Mouse (Mus musculus) forebrain, postnatal 0 days (tissue): ENCODE measurements around the gene Asb7. TPM values are rescaled to one million over a fixed set of nuclear protein-coding genes. Genes with fewer than 3 reads are reported as not detected.

Experiments
- ATAC-seq: fragments of 200-750 bp; cut with Nextera tagmentation; 2 replicates; pipeline ENCODE4 v1.8.0; 2017; ENCODE audit warnings: mild to moderate bottlenecking, moderate library complexity
- DNase-seq: peaks from one replicate; pipeline ENCODE4 v3.0.0-alpha.2; 2015
- H3K27ac ChIP-seq: fragments of 300-500 bp; sonication (generic); 2 replicates; pipeline ENCODE4 v1.5.1; 2014; ENCODE audit warnings: low read depth, mild to moderate bottlenecking, antibody characterized with exemption, low read length, moderate library complexity, mixed read lengths
- H3K27me3 ChIP-seq: fragments of 300-500 bp; sonication (generic); 2 replicates; pipeline ENCODE4 v1.6.1; 2014; ENCODE audit warnings: mild to moderate bottlenecking, low read length, mixed read lengths; ENCODE audit not compliant: insufficient read depth
- H3K36me3 ChIP-seq: fragments of 300-500 bp; sonication (generic); 2 replicates; pipeline ENCODE4 v1.6.1; 2014; ENCODE audit warnings: mild to moderate bottlenecking, moderate library complexity; ENCODE audit not compliant: insufficient read depth
- H3K4me1 ChIP-seq: fragments of 300-500 bp; sonication (generic); 2 replicates; pipeline ENCODE4 v1.6.1; 2014; ENCODE audit warnings: antibody characterized with exemption; ENCODE audit not compliant: insufficient read depth
- H3K4me2 ChIP-seq: fragments of 300-500 bp; sonication (generic); 2 replicates; pipeline ENCODE4 v1.6.1; 2014; ENCODE audit warnings: low read depth, mild to moderate bottlenecking, moderate library complexity
- H3K4me3 ChIP-seq: fragments of 300-500 bp; sonication (generic); 2 replicates; pipeline ENCODE4 v1.5.1; 2014; ENCODE audit warnings: low read depth, low read length, mixed read lengths
- H3K9ac ChIP-seq: fragments of 300-500 bp; sonication (generic); 2 replicates; pipeline ENCODE4 v1.6.1; 2014; ENCODE audit warnings: mild to moderate bottlenecking
- H3K9me3 ChIP-seq: fragments of 300-500 bp; sonication (generic); 2 replicates; pipeline ENCODE4 v1.6.1; 2016; ENCODE audit warnings: low read length
- CTCF ChIP-seq: sonication (generic); IDR thresholded peaks from 2 replicates; pipeline ENCODE4 v1.5.1; 2016; ENCODE audit warnings: antibody characterized with exemption, control low read depth, low read depth
- WGBS: fragments of 180-500 bp; shearing (Covaris S2); extraction: QIAGEN DNeasy Blood & Tissue Kit; methylation state at CpG from one replicate; pipeline ENCODE4 v1.1.7; 2014; 5-methylcytosine and 5-hydroxymethylcytosine counted together
- polyA plus RNA-seq: library from polyadenylated mRNA; unstranded; fragments of >200 nt; fragmentation: Nextera tagmentation; extraction: Ambion mirVana; gene quantifications from 2 replicates; pipeline ENCODE4 v1.2.1, GENCODE M21; 2015
- total RNA-seq: library from RNA; depleted of rRNA; stranded (reverse); fragments of >200 nt; gene quantifications from 2 replicates; pipeline ENCODE4 v1.2.3, GENCODE M21; 2014

The Asb7 gene
- total and polyA plus RNA-seq, 2 experiments from 2014 or later, result 12.3 to 29.9 TPM

DNA sequence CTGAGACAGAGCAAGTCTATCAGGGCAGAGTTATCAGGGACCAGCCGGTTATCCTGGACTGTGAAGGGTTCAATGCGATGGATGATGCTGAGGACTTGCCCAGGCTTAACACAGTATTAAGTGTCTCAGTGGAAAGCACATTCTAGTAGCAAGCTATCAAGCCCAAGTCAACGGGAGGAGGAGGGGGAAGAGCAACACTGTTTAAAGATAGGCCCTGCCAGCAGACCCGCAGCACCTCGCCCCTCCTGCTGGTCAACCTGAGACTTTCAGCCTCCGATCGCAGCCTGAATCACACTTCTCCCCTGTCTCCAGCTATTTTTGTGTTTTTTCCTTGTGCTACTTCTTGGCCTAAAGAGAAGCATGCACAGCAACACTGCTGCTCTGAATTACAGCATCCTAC lies 29.1 kb downstream of the Asb7 start:
- TF ChIP-seq CTCF, result 0 out of 2 replicates have a peak, but pooled peaks have one; percentile 20
- ATAC-seq, result no peak
- 81% methylated on average over 7 of the region's 7 CpGs for WGBS

DNA sequence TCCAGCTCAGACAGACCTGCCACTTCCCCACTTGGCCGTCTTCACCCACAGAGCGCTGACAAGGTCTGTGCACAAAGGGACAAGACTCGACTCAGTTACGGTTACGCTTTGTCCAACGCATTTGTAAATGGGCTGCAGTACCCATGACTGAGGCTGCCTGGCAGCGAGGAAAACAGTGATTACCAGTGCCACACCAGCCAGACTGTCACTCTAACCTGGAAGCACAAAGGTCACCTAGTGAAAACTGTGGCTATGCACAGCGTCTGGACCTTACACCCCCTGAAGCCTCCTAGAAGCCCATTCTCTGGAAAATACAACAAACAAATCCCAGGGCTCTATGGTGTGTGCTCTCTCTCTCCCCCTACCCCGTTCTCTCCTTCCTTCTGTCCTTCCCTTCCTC lies 33.9 kb downstream of the Asb7 start:
- Histone ChIP-seq H3K9me3 (no peaks in the 10 kb centered on the region), H3K27me3 (no peaks in the 10 kb centered on the region), H3K4me3 (no peak overlapping the region), H3K9ac (no peak overlapping the region), H3K4me1 (no peaks in the 10 kb centered on the region), H3K36me3 (peaks cover 30% of the 10 kb centered on the region), H3K27ac (no peak overlapping the region), H3K4me2 (no peak overlapping the region)
- DNase-seq, result no peak
- WGBS, result 80% methylated on average over 9 of the region's 9 CpGs
- ATAC-seq, result no peak
- no peak for TF ChIP-seq CTCF

More for the DNA sequence above, 29.1 kb downstream of the Asb7 start:
- Histone ChIP-seq H3K9me3 (no peaks in the 10 kb centered on the region), H3K9ac (no peak overlapping the region), H3K4me1 (no peaks in the 10 kb centered on the region), H3K27me3 (no peaks in the 10 kb centered on the region), H3K36me3 (peaks cover 15% of the 10 kb centered on the region), H3K4me3 (no peak overlapping the region), H3K4me2 (no peak overlapping the region), H3K27ac (no peak overlapping the region)
- DNase-seq, result no peak

DNA sequence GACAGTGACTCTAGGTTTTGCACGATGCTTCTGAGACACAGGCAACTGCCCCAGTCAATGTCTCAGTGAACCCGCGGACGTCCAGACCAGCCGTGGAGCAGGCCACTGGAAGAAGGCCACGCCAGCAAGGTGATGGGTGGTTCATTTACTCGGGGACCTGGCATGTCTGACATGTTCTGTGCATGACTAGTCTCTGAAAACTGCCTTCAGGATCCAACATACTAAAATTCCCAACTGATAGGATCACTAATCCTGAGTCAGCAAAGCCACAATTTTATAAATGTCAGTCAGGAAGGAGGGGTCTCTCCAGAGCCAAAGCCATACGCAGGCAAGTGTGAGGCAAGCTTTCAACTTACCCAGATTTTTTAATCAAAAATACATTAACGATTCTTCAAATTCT lies 35.8 kb downstream of the Asb7 start:
- H3K4me1 ChIP-seq, result no peaks in the 10 kb centered on the region
- H3K27ac ChIP-seq, result no peak overlapping the region
- no peak for TF ChIP-seq CTCF
- H3K4me2 ChIP-seq, result no peak overlapping the region
- no peaks in the 10 kb centered on the region for H3K27me3 ChIP-seq
- DNase-seq (no peak), ATAC-seq (no peak)
- H3K9me3 ChIP-seq, result no peaks in the 10 kb centered on the region
- H3K4me3 ChIP-seq, result no peak overlapping the region
- peaks cover 17% of the 10 kb centered on the region for H3K36me3 ChIP-seq
- H3K9ac ChIP-seq, result no peak overlapping the region
- 88% methylated on average over 9 of the region's 9 CpGs for WGBS

DNA sequence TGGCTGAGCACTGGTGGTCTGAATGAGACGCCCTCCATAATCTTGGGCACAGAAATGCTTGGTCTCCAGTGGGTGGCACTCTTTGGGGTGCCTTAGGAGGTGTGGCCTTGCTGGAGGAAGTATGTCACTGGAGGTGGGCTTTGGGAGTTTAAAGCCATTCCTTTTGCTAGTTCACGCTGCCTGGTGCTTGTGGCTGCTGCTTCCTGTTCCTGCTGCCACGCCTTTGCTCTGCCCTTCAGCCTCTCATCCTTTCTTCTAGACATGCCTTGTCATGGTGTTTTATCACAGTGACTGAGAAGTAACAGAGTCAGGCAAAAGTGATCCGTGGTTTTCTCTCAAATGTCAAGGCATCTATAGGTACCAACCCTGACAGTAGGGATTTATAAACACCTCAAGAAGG lies 37.2 kb downstream of the Asb7 start:
- peaks cover 18% of the 10 kb centered on the region for H3K36me3 ChIP-seq
- TF ChIP-seq CTCF, result no peak
- H3K9me3 ChIP-seq, result no peaks in the 10 kb centered on the region
- 93% methylated on average over 4 of the region's 4 CpGs for WGBS
- H3K9ac ChIP-seq, result no peak overlapping the region
- DNase-seq, result no peak
- no peak overlapping the region for H3K27ac ChIP-seq
- no peaks in the 10 kb centered on the region for H3K27me3 ChIP-seq
- no peak overlapping the region for H3K4me3 ChIP-seq
- H3K4me2 ChIP-seq, result no peak overlapping the region
- ATAC-seq, result no peak
- no peaks in the 10 kb centered on the region for H3K4me1 ChIP-seq

DNA sequence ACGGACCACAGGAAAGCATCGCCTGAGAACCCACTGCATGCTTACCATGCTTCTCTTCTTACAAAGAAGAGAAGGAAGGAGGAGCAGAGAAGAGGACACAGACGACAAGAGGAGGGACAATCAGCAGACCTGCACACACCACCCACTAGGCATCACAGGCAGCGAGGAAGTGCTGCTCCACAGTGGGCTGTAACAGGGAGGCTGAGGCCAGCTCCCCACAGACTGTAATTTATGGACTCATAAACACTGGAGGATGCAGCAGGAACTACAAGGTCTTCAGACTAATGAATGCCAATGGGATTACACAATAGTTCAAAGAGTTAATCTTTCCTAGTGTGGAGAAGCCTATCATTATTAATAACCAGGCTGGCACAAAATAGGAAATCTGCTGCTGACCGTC lies 38.5 kb downstream of the Asb7 start:
- Histone ChIP-seq H3K27ac (no peak overlapping the region), H3K27me3 (no peaks in the 10 kb centered on the region), H3K4me3 (no peak overlapping the region), H3K9ac (no peak overlapping the region), H3K4me1 (no peaks in the 10 kb centered on the region), H3K36me3 (peaks cover 18% of the 10 kb centered on the region), H3K4me2 (no peak overlapping the region), H3K9me3 (no peaks in the 10 kb centered on the region)
- WGBS, result 81% methylated on average over 5 of the region's 5 CpGs
- DNase-seq, result no peak
- ATAC-seq, result no peak
- no peak for TF ChIP-seq CTCF

DNA sequence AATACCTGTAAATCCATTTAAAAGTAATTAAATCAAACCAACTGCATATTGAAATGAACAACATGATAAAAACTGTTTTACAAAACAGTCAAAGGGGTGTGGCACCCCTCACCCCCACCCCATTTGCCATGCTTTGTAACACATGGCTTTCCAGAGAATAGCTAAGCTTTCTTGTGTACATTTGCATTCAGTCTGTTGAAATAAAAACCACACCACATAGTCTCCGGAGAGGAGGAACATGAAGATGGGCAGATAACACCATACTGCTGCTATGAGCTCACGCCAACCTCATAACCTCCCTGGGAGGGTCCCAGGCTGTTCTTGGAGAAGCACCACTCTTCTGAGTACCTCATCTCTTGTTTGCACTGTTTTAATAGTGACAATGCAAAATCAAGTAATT lies 40.2 kb downstream of the Asb7 start:
- 92% methylated on average over 2 of the region's 2 CpGs for WGBS
- Histone ChIP-seq H3K4me3 (no peak overlapping the region), H3K27ac (no peak overlapping the region), H3K27me3 (no peaks in the 10 kb centered on the region), H3K4me2 (no peak overlapping the region), H3K36me3 (peaks cover 14% of the 10 kb centered on the region), H3K4me1 (no peaks in the 10 kb centered on the region), H3K9me3 (no peaks in the 10 kb centered on the region), H3K9ac (no peak overlapping the region)
- ATAC-seq, result no peak
- DNase-seq, result no peak
- TF ChIP-seq CTCF, result no peak

DNA sequence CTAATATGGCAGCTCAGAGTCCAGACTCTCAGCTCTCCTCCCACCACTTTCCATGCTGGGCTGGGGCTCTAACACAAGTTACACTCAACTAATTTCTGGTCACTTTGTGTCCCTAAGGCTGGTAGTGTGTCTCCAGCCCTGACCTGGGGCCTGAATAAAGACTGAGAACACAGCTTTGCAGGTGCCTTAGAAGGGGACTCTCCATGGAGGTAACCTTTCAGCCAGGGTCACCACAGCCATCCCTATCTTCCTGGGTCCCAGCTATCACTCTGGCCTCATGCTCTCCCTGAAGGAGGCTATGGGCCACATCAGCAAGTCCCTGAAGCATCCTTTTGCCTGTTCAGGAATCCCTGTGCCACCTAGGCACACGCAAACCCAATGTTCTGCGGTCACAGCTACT lies 43.7 kb downstream of the Asb7 start:
- WGBS, result 94% methylated on average over 2 of the region's 2 CpGs
- no peak for DNase-seq

DNA sequence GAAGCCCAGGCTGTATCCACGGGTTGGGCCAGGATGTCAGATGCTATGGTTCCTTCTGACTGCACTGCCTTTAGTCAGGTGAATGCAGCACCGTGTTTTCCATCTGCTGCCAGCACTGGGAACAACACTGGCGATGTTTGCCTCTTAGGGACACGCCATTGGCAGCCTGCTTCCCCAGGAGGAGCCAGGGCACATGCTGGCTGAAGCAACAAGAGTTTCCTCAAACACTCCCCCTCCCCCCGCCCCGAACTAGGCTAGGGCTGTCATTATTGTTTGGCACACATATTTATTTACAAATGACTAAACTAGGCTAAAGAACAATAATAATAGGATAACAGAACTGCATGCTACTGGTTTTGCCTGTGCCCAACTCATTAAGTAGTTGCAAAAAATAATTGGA lies 56.0 kb downstream of the Asb7 start:
- no peak for ATAC-seq
- no peaks in the 10 kb centered on the region for H3K27me3 ChIP-seq
- WGBS, result 50% methylated on average over 6 of the region's 6 CpGs

More for the DNA sequence above, 43.7 kb downstream of the Asb7 start:
- H3K9ac ChIP-seq, result no peak overlapping the region
- H3K4me1 ChIP-seq, result no peaks in the 10 kb centered on the region
- TF ChIP-seq CTCF, result no peak
- H3K27me3 ChIP-seq, result no peaks in the 10 kb centered on the region
- peaks cover 14% of the 10 kb centered on the region; the same call in 1 of the 2 replicates for H3K36me3 ChIP-seq
- no peak overlapping the region for H3K4me3 ChIP-seq
- no peak overlapping the region for H3K4me2 ChIP-seq
- no peak for ATAC-seq
- H3K27ac ChIP-seq, result no peak overlapping the region
- no peaks in the 10 kb centered on the region for H3K9me3 ChIP-seq

More for the DNA sequence above, 56.0 kb downstream of the Asb7 start:
- H3K4me3 ChIP-seq, result no peak overlapping the region
- no peaks in the 10 kb centered on the region for H3K36me3 ChIP-seq
- no peak overlapping the region for H3K4me2 ChIP-seq
- H3K4me1 ChIP-seq, result no peaks in the 10 kb centered on the region
- H3K9me3 ChIP-seq, result no peaks in the 10 kb centered on the region
- DNase-seq, result no peak
- no peak for TF ChIP-seq CTCF
- H3K27ac ChIP-seq, result no peak overlapping the region
- H3K9ac ChIP-seq, result no peak overlapping the region
